ENCODE assay signal across 8 mouse cellular contexts in genomic region chr19:8722559-8722906, GRCm38 (mm10). TPM values are rescaled to one million over a fixed set of nuclear protein-coding genes. Genes with fewer than 3 reads are reported as not detected.
DNase-seq lines count a peak whose midpoint lies in the region; ATAC-seq and TF ChIP-seq lines count a peak whose summit lies in the region.

No protein-coding gene starts in this region.

- H3K9me3 ChIP-seq in heart, embryonic 13.5 days: no peaks in the 10 kb centered on the region
- H3K9me3 ChIP-seq in ES-Bruce4 (replicated peaks; ENCODE audit: control insufficient read depth, insufficient read depth, low read length, poor library complexity, severe bottlenecking): no peaks in the 10 kb centered on the region
- H3K9me3 ChIP-seq in forebrain, embryonic 15.5 days: no peaks in the 10 kb centered on the region
- H3K9me3 ChIP-seq in liver, embryonic 16.5 days (replicated peaks; ENCODE audit: control insufficient read depth, low read length): no peaks in the 10 kb centered on the region

- no peak for TF ChIP-seq POLR2A in ES-Bruce4 (IDR thresholded peaks at IDR 0.05; ENCODE audit: insufficient read depth, low read length)

- no peaks in the 10 kb centered on the region for H3K27me3 ChIP-seq in heart, embryonic 13.5 days (replicated peaks)
- H3K27me3 ChIP-seq in ES-Bruce4 (ENCODE audit: control insufficient read depth, insufficient read depth, low read length, poor library complexity, severe bottlenecking): no peaks in the 10 kb centered on the region
- no peaks in the 10 kb centered on the region for H3K27me3 ChIP-seq in forebrain, embryonic 15.5 days
- no peaks in the 10 kb centered on the region for H3K27me3 ChIP-seq in liver, embryonic 16.5 days (ENCODE audit: control insufficient read depth, insufficient read depth, low read depth, low read length)

- no peak for ATAC-seq in heart, embryonic 13.5 days (ENCODE audit: extremely low read depth, insufficient number of reproducible peaks, low FRiP score, low TSS enrichment)
- ATAC-seq in forebrain, embryonic 15.5 days (replicated peaks): peak; percentile 23
- ATAC-seq in liver, embryonic 16.5 days (ENCODE audit: low read depth): 0 out of 2 replicates have a peak, but pooled peaks have one; percentile 2

- DNase-seq in heart, adult 18-20 months: no peak
- no peak for DNase-seq in cerebellum, adult 11-12 months
- DNase-seq in Muller cell, postnatal 12 days (ENCODE audit: inconsistent ontology term): no peak
- DNase-seq in frontal cortex, adult 2 months (ENCODE audit: extremely low spot score in 1 of 2, low spot score in 1 of 2): no peak

- TF ChIP-seq EP300 in ES-Bruce4 (IDR thresholded peaks at IDR 0.05; ENCODE audit: insufficient read depth, low read depth, low read length): no peak

- peak overlapping the region; percentile 89 for H3K9ac ChIP-seq in heart, embryonic 13.5 days
- peak overlapping the region; percentile 70 for H3K9ac ChIP-seq in ES-Bruce4 (ENCODE audit: low read depth, poor library complexity, severe bottlenecking)
- peak overlapping the region; percentile 77 for H3K9ac ChIP-seq in forebrain, embryonic 15.5 days (replicated peaks)
- H3K9ac ChIP-seq in liver, embryonic 16.5 days (ENCODE audit: low read depth, low read length): peak overlapping the region; percentile 95

- peak overlapping the region; percentile 95 for H3K27ac ChIP-seq in heart, embryonic 13.5 days (replicated peaks)
- peak overlapping the region; percentile 79 for H3K27ac ChIP-seq in ES-Bruce4 (ENCODE audit: insufficient read depth, low read length)
- peak overlapping the region; percentile 93 for H3K27ac ChIP-seq in forebrain, embryonic 15.5 days (replicated peaks)
- peak overlapping the region; percentile 100 for H3K27ac ChIP-seq in liver, embryonic 16.5 days (ENCODE audit: low read length)

- peaks cover 33% of the 10 kb centered on the region for H3K36me3 ChIP-seq in heart, embryonic 13.5 days
- peaks cover 36% of the 10 kb centered on the region for H3K36me3 ChIP-seq in ES-Bruce4 (ENCODE audit: control insufficient read depth, insufficient read depth, low read length, poor library complexity, severe bottlenecking)
- peaks cover 26% of the 10 kb centered on the region for H3K36me3 ChIP-seq in forebrain, embryonic 15.5 days
- H3K36me3 ChIP-seq in liver, embryonic 16.5 days (ENCODE audit: control insufficient read depth, insufficient read depth): peaks cover 30% of the 10 kb centered on the region

- TF ChIP-seq CTCF in ES-Bruce4 (IDR thresholded peaks at IDR 0.05; ENCODE audit: low read depth, low read length): no peak

- peak overlapping the region; percentile 93 for H3K4me3 ChIP-seq in heart, embryonic 13.5 days
- peak overlapping the region; percentile 93 for H3K4me3 ChIP-seq in ES-Bruce4 (ENCODE audit: low read depth, low read length)
- H3K4me3 ChIP-seq in forebrain, embryonic 15.5 days: peak overlapping the region; percentile 78
- peak overlapping the region; percentile 70 for H3K4me3 ChIP-seq in liver, embryonic 16.5 days (ENCODE audit: low read depth, low read length)

- H3K4me1 ChIP-seq in heart, embryonic 13.5 days: peaks cover 39% of the 10 kb centered on the region
- no peaks in the 10 kb centered on the region for H3K4me1 ChIP-seq in ES-Bruce4 (ENCODE audit: control insufficient read depth, insufficient read depth, low read length)
- H3K4me1 ChIP-seq in forebrain, embryonic 15.5 days: peaks cover 39% of the 10 kb centered on the region
- peaks cover 40% of the 10 kb centered on the region for H3K4me1 ChIP-seq in liver, embryonic 16.5 days (ENCODE audit: control insufficient read depth, low read depth, low read length)

- H3K4me2 ChIP-seq in heart, embryonic 13.5 days: peak overlapping the region; percentile 91
- peak overlapping the region; percentile 47 for H3K4me2 ChIP-seq in forebrain, embryonic 15.5 days (replicated peaks)
- peak overlapping the region; percentile 84 for H3K4me2 ChIP-seq in liver, embryonic 16.5 days (ENCODE audit: low read depth, low read length)

- 0% methylated on average over 5 of the region's 5 CpGs for WGBS in heart, embryonic 13.5 days
- 1% methylated on average over 5 of the region's 5 CpGs for WGBS in forebrain, embryonic 15.5 days
- WGBS in liver, embryonic 16.5 days (ENCODE audit: insufficient replicate concordance): 0% methylated on average over 5 of the region's 5 CpGs

RNA-seq across cellular contexts. Expression of gene Slc3a2, which starts 0.6 kb away (rescaled TPM):
- polyA plus RNA-seq in heart, embryonic 13.5 days (2015; fragmentation: Nextera tagmentation; extraction: Ambion mirVana): 72.8 and 74.8 TPM in 2 replicates
- total RNA-seq in heart, adult 18-20 months (2021): 10 to 100 TPM; 42.4 to 48.1 TPM
- 170 TPM in 2 replicates for polyA plus RNA-seq in ES-Bruce4 (2011; ENCODE audit: insufficient read depth, insufficient read length, low read depth, missing spikeins)
- 164 and 171 TPM in 2 replicates for polyA plus RNA-seq in forebrain, embryonic 15.5 days (2015; fragmentation: Nextera tagmentation; extraction: Ambion mirVana)
- polyA plus RNA-seq in liver, embryonic 16.5 days (2015; fragmentation: Nextera tagmentation; extraction: Ambion mirVana): 133 and 137 TPM in 2 replicates
- polyA plus RNA-seq in frontal cortex, adult 2 months (2012; rRNA removed): 183 and 188 TPM in 2 replicates

RNA-seq across cellular contexts. Expression of gene Wdr74, which starts 13.1 kb away (rescaled TPM):
- polyA plus RNA-seq in heart, embryonic 13.5 days (2015; fragmentation: Nextera tagmentation; extraction: Ambion mirVana): 54.1 and 60.0 TPM in 2 replicates
- 10 to 100 TPM; 18.8 to 22.3 TPM for total RNA-seq in heart, adult 18-20 months (2021)
- polyA plus RNA-seq in ES-Bruce4 (2011; ENCODE audit: insufficient read depth, insufficient read length, low read depth, missing spikeins): 81.1 and 97.0 TPM in 2 replicates
- 96.5 and 97.4 TPM in 2 replicates for polyA plus RNA-seq in forebrain, embryonic 15.5 days (2015; fragmentation: Nextera tagmentation; extraction: Ambion mirVana)
- 40.0 and 48.3 TPM in 2 replicates for polyA plus RNA-seq in liver, embryonic 16.5 days (2015; fragmentation: Nextera tagmentation; extraction: Ambion mirVana)
- polyA plus RNA-seq in frontal cortex, adult 2 months (2012; rRNA removed): 48.9 and 49.2 TPM in 2 replicates

RNA-seq across cellular contexts. Expression of gene 1700092M07Rik, which starts 18.0 kb away (rescaled TPM):
- polyA plus RNA-seq in heart, embryonic 13.5 days (2015; fragmentation: Nextera tagmentation; extraction: Ambion mirVana): 1.3 and 1.4 TPM in 2 replicates
- total RNA-seq in heart, adult 18-20 months (2021): under 1 TPM in 1 of 2 experiments, not detected in 1; 0.72 TPM
- 2.2 TPM in 1 of 2 replicates, not detected in the other for polyA plus RNA-seq in ES-Bruce4 (2011; ENCODE audit: insufficient read depth, insufficient read length, low read depth, missing spikeins)
- 1.5 and 2.5 TPM in 2 replicates for polyA plus RNA-seq in forebrain, embryonic 15.5 days (2015; fragmentation: Nextera tagmentation; extraction: Ambion mirVana)
- polyA plus RNA-seq in liver, embryonic 16.5 days (2015; fragmentation: Nextera tagmentation; extraction: Ambion mirVana): 0.45 and 0.63 TPM in 2 replicates
- 0.34 and 0.92 TPM in 2 replicates for polyA plus RNA-seq in frontal cortex, adult 2 months (2012; rRNA removed)

RNA-seq across cellular contexts. Expression of gene Stx5a, which starts 18.7 kb away (rescaled TPM):
- 81.1 and 87.5 TPM in 2 replicates for polyA plus RNA-seq in heart, embryonic 13.5 days (2015; fragmentation: Nextera tagmentation; extraction: Ambion mirVana)
- total RNA-seq in heart, adult 18-20 months (2021): 10 to 100 TPM; 21.3 to 27.1 TPM
- polyA plus RNA-seq in ES-Bruce4 (2011; ENCODE audit: insufficient read depth, insufficient read length, low read depth, missing spikeins): 45.6 and 47.1 TPM in 2 replicates
- polyA plus RNA-seq in forebrain, embryonic 15.5 days (2015; fragmentation: Nextera tagmentation; extraction: Ambion mirVana): 130 and 133 TPM in 2 replicates
- 57.8 and 59.8 TPM in 2 replicates for polyA plus RNA-seq in liver, embryonic 16.5 days (2015; fragmentation: Nextera tagmentation; extraction: Ambion mirVana)
- polyA plus RNA-seq in frontal cortex, adult 2 months (2012; rRNA removed): 111 and 130 TPM in 2 replicates

RNA-seq across cellular contexts. Expression of gene Nxf1, which starts 34.3 kb away (rescaled TPM):
- polyA plus RNA-seq in heart, embryonic 13.5 days (2015; fragmentation: Nextera tagmentation; extraction: Ambion mirVana): 123 and 124 TPM in 2 replicates
- 10 to 100 TPM; 31.6 to 35.6 TPM for total RNA-seq in heart, adult 18-20 months (2021)
- polyA plus RNA-seq in ES-Bruce4 (2011; ENCODE audit: insufficient read depth, insufficient read length, low read depth, missing spikeins): 122 and 200 TPM in 2 replicates
- 187 and 192 TPM in 2 replicates for polyA plus RNA-seq in forebrain, embryonic 15.5 days (2015; fragmentation: Nextera tagmentation; extraction: Ambion mirVana)
- polyA plus RNA-seq in liver, embryonic 16.5 days (2015; fragmentation: Nextera tagmentation; extraction: Ambion mirVana): 77.8 and 87.7 TPM in 2 replicates
- 128 and 139 TPM in 2 replicates for polyA plus RNA-seq in frontal cortex, adult 2 months (2012; rRNA removed)
